Mouse (Mus musculus) T-cell, adult 2 months (primary cell): ENCODE results near the gene Ccdc12.
"Not testable (repeated sequence)": the region's sequence is repeated elsewhere in the genome, so short reads cannot be mapped to it uniquely, and the experiment has no call there.

Source experiments
- DNase-seq: peaks from one replicate; pipeline ENCODE4 v3.0.0; 2022; ENCODE audit warnings: low spot score

Gene Ccdc12

GRCm38 (mm10) chr9:110673107-110673752, 16.9 kb downstream of the Ccdc12 start:
- no peak for DNase-seq

- no peak for DNase-seq
Measured at GRCm38 (mm10) chr9:110676492-110676911, 20.2 kb downstream of the Ccdc12 start.

GRCm38 (mm10) chr9:110678886-110679285, 22.6 kb downstream of the Ccdc12 start:
- DNase-seq = no peak

- DNase-seq = no peak
Measured at GRCm38 (mm10) chr9:110680736-110681507, 24.6 kb downstream of the Ccdc12 start.

GRCm38 (mm10) chr9:110681817-110682216, 25.5 kb downstream of the Ccdc12 start:
- no peak for DNase-seq

- no peak for DNase-seq
Measured at GRCm38 (mm10) chr9:110682255-110682654, 26.0 kb downstream of the Ccdc12 start.

GRCm38 (mm10) chr9:110682697-110683096, 26.4 kb downstream of the Ccdc12 start:
- not testable (repeated sequence) for DNase-seq

GRCm38 (mm10) chr9:110683574-110684099, 27.3 kb downstream of the Ccdc12 start:
- no peak for DNase-seq

GRCm38 (mm10) chr9:110684100-110684831, 28.0 kb downstream of the Ccdc12 start:
- DNase-seq = no peak

GRCm38 (mm10) chr9:110685187-110685586, 28.9 kb downstream of the Ccdc12 start:
- peak; percentile 29 for DNase-seq

- DNase-seq = no peak
Measured at GRCm38 (mm10) chr9:110685591-110685990, 29.3 kb downstream of the Ccdc12 start.

- no peak for DNase-seq
Measured at GRCm38 (mm10) chr9:110686472-110686871, 30.2 kb downstream of the Ccdc12 start.

GRCm38 (mm10) chr9:110687061-110687460, 30.8 kb downstream of the Ccdc12 start:
- DNase-seq = no peak

- no peak for DNase-seq
Measured at GRCm38 (mm10) chr9:110687846-110688245, 31.5 kb downstream of the Ccdc12 start.

- DNase-seq = no peak
Measured at GRCm38 (mm10) chr9:110689261-110689779, 33.0 kb downstream of the Ccdc12 start.

- no peak for DNase-seq
Measured at GRCm38 (mm10) chr9:110695165-110695755, 39.0 kb downstream of the Ccdc12 start.

- no peak for DNase-seq
Measured at GRCm38 (mm10) chr9:110696427-110696826, 40.1 kb downstream of the Ccdc12 start.

- no peak for DNase-seq
Measured at GRCm38 (mm10) chr9:110697465-110697864, 41.2 kb downstream of the Ccdc12 start.

- no peak for DNase-seq
Measured at GRCm38 (mm10) chr9:110699574-110699973, 43.3 kb downstream of the Ccdc12 start.

- no peak for DNase-seq
Measured at GRCm38 (mm10) chr9:110701114-110702032, 45.1 kb downstream of the Ccdc12 start.

GRCm38 (mm10) chr9:110702848-110703247, 46.5 kb downstream of the Ccdc12 start:
- no peak for DNase-seq
